Mouse (Mus musculus) lung, adult 2 months (tissue): ENCODE measurements around the gene Scnn1a. TPM values are rescaled to one million over a fixed set of nuclear protein-coding genes. Genes with fewer than 3 reads are reported as not detected.

Experiments used
- DNase-seq: peaks from one replicate; pipeline ENCODE4 v3.0.0; 2022
- H3K4me1 ChIP-seq: fragments of 200-500 bp; 2 replicates; pipeline ENCODE4 v1.6.1; 2011; ENCODE audit warnings: low read length; ENCODE audit not compliant: control insufficient read depth, insufficient read depth
- H3K4me3 ChIP-seq: fragments of 200-500 bp; replicated peaks from 2 replicates; pipeline ENCODE3; 2011; ENCODE audit warnings: low read depth, mild to moderate bottlenecking, control low read depth, low read length; ENCODE audit errors: extremely low read depth
- CTCF ChIP-seq: fragments of 200-500 bp; IDR thresholded peaks from 2 replicates; pipeline ENCODE4 v1.5.1; 2011; ENCODE audit warnings: mild to moderate bottlenecking, low read length, control low read depth; ENCODE audit not compliant: insufficient read depth
- POLR2A ChIP-seq: fragments of 200-500 bp; IDR thresholded peaks from 2 replicates; pipeline ENCODE4 v1.6.1; 2011; ENCODE audit warnings: low read depth, mild to moderate bottlenecking, control low read depth, low read length, borderline replicate concordance; ENCODE audit errors: extremely low read depth
- WGBS: fragments of 180-500 bp; shearing (Covaris S2); methylation state at CpG from one replicate; pipeline ENCODE4 v1.1.7; 2018; 5-methylcytosine and 5-hydroxymethylcytosine counted together
- polyA plus RNA-seq: library from polyadenylated mRNA; depleted of rRNA; stranded (reverse); fragments of >200 nt; gene quantifications from 2 replicates; pipeline ENCODE4 v1.2.3, GENCODE M21; 2012

Scnn1a gene
- polyA plus RNA-seq, 1 experiment = 245 TPM

DNA sequence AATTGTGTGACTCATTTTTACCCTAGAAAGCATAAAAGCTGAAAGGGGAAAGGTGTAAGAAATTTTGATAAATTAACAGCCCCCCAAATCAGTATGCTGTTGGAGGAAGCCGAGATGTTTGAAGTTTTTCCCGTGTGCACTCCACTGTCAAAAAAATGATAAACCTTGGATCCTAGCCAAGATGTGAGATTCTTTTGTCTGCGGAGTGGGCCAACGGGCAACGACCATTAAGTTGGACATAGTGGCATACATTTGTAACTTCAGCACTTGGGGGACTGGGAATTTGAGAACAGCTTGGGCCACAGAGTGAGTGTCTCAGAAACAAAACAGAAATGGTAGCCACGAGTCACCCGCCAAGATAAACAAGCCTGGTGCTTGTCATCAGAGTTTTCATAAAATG is 3.4 kb upstream of the Scnn1a start:
- WGBS = 19% methylated on average over 7 of the region's 7 CpGs
- peaks cover 19% of the 10 kb centered on the region for H3K4me1 ChIP-seq
- H3K4me3 ChIP-seq = no peak overlapping the region
- TF ChIP-seq POLR2A = no peak
- no peak for TF ChIP-seq CTCF
- no peak for DNase-seq

DNA sequence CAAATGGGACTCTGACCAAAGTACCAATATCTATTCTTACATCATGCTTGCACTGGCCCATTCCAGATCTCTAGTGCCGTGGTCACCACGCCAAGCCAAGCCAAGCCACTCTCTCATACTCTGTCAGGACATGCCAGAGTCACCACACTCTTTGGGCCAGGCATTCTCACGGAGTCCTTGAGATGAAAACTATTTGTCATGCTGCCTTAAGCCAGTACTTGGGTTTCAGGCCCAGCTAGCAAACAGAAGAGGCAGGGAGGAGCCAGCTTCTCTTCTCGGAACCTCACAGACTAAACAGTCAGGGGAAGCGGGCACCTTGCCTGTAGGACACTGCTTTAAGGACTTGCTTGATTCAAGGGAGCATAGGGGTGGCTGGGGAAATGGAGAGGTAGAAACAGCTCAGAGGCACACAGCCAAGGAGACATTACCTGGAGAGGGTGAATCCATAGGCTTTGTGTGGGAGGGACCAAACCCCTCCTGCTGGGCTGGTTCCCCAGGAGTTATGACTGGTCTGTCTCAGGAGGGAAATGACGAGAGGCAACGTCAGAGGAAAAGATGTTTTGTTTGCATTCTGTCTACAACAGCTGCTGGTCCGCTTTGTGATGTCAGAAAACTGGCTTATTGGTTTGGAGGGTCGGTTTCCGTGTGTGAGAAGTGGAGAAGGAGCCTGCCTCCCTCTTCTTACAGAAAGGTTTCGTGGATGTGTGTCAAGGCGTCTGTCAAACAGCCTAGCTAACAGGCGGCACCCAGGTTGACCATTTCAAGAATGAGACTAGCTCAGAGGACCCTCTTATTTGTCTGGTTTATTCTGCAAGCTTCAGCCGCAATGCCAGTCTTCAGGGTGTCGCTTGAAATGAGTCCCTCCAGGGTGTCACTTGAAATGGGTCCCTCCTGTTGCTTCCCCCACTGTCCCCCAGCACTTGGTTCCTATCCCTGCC is 1.2 kb upstream of the Scnn1a start:
- 39% methylated on average over 15 of the region's 15 CpGs for WGBS
- Histone ChIP-seq H3K4me3 (peak overlapping the region; percentile 20), H3K4me1 (peaks cover 9% of the 10 kb centered on the region)
- no peak for TF ChIP-seq CTCF
- peak; percentile 53; the same call in 1 of the 2 replicates for TF ChIP-seq POLR2A
- peak; percentile 74 for DNase-seq

DNA sequence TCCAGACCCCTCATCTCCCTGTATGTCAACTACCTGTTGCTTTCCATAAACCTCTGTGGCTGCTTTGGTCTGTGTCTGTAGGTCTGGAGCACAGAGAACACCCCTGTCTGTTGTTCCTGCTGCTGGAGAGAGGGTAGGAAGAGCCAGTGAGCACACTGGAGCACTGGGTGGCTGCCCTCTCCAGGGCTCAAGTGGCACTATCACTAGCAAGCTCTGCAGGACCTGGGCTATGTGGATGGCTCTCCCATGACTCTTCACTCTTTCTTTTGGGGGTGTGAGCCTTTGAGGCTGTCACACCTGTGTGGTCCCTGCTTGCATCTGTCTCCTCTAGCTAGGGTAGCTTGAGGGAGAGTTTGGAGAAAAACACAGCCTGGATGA is 551 bp upstream of the Scnn1a start:
- Histone ChIP-seq H3K4me1 (peaks cover 6% of the 10 kb centered on the region; the same call in 1 of the 2 replicates), H3K4me3 (no peak overlapping the region)
- TF ChIP-seq CTCF = no peak
- peak; percentile 21; the same call in 1 of the 2 replicates for TF ChIP-seq POLR2A
- peak; percentile 36 for DNase-seq

DNA sequence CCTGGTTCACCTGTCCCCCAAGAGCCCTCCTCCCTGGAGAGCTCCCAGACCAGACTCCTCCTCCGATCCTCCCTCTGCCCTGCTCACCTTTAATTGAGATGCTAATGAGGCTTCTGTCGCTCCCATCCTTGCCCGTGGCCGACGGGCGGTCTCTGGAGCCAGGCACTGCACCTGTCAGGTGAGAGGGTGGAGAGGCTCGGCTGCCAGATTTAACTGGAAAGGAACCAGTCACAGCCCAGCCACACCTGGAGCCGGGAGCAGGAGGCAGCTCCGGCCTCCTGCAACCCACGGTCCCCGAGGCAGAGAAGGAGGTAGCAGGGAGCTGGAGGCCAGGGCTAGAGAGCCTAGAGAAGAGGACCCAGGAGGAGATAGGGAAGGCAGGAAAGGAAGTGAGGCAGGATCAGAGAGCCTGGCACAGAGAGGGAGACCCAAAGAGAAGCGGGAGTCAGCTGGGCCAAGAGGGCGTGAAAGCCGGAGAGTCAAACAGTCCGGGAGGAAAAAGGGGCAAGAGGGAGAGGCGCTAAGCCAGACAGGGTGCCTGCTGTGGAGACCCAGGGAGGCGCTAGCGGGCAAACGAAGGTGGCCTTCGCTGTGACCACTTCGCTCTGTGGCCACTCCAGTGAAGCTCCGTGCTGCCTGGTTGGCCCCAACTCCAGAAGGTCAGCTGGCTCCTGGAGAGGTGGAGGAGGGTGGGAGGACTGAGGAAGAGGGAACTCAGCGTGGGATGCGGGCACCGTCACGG is 826 bp downstream of the Scnn1a start:
- 32% methylated on average over 26 of the region's 26 CpGs for WGBS
- TF ChIP-seq POLR2A (peak; percentile 65; the same call in 1 of the 2 replicates), CTCF (no peak)
- Histone ChIP-seq H3K4me1 (peaks cover 6% of the 10 kb centered on the region; the same call in 1 of the 2 replicates), H3K4me3 (peak overlapping the region; percentile 73)
- DNase-seq = peak; percentile 77

DNA sequence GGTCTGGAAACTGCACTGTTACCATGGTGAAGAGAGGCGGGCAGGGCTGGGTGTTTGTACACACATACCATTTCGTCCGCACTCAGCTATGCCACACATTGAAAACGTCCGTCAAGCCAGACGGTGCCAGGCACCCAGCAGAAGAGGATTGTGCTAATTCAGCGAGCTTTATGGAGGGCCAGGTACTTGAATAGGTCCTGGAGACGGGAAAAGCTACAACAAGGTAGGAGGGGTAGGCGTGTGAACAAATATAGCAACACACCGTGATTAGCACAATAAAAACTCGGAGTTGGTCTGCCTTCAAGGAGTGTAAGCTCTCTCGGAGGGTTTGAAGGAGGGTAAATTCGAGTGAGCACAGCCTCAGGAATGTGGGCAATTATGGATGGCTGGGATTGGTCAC is 2.3 kb downstream of the Scnn1a start:
- 64% methylated on average over 13 of the region's 13 CpGs for WGBS
- H3K4me3 ChIP-seq = peak overlapping the region; percentile 73

DNA sequence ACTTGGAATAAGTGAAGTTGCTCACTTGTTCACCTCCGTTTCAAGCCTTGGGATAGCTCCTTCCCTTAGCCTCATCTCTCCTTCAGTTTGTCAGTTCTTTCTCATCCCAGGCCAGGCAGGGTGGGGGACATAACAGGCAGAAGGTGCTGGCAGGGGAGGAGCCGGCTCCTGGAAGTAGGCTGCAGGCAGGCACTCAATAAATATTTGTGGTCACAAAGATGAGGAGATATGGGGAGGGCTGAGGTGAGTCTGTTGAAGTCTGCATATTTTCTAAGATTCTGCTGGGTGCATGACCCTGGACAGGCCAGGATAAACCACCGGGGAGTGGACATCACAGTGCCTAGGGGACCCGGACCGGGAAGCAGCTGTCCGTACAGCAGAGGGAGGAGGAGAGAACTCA is 3.1 kb downstream of the Scnn1a start:
- no peak for TF ChIP-seq CTCF
- no peak for TF ChIP-seq POLR2A
- H3K4me1 ChIP-seq = peaks cover 5% of the 10 kb centered on the region; the same call in 1 of the 2 replicates
- peak; percentile 33 for DNase-seq
- WGBS = 46% methylated on average over 6 of the region's 6 CpGs
- H3K4me3 ChIP-seq = peak overlapping the region; percentile 53

More for the DNA sequence above, 2.3 kb downstream of the Scnn1a start:
- peaks cover 6% of the 10 kb centered on the region; the same call in 1 of the 2 replicates for H3K4me1 ChIP-seq
- peak; percentile 59 for DNase-seq
- TF ChIP-seq CTCF = no peak
- peak; percentile 58; the same call in 1 of the 2 replicates for TF ChIP-seq POLR2A

DNA sequence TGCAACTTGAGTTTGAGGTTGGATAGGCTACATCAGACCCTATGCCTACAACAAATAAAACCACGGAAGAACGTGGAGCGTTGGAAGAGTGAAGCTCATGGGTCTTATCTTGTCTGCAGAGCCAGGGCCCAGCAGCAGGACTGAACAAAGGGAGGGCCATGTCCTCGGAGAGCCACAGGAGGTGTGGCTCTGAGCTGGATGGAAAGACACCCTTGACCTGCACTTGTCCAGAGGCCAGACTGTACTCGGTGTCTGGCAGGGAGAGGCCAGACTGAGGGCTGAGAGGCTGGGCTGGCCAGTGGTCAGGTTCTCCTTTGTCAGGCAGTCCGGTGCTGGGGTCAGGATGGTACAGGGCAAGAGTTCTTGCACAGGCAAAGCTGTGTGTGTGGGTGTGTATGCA is 4.9 kb downstream of the Scnn1a start:
- 44% methylated on average over 6 of the region's 6 CpGs for WGBS
- Histone ChIP-seq H3K4me3 (no peak overlapping the region), H3K4me1 (no peaks in the 10 kb centered on the region)
- DNase-seq = peak; percentile 35
- TF ChIP-seq POLR2A (peak; percentile 19; the same call in 1 of the 2 replicates), CTCF (no peak)

DNA sequence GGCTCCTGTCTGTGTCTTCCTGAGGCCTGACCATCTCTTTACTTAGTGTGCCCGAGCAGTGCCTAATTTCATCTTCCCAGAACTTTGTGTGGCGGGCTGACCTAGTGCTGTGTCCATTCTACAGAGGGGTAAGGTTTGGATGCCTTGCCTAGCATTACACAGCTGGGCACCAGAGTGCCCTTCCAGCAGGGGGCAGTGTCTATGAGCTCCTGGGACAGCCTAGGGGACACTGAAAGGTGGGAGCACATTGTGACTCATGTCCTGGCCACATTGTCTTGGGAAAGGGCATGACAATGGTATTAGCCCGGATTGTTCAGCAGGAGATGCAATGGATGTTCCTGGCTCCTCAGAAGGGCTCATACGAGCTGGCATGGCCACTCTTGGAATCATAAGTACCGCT is 7.8 kb downstream of the Scnn1a start:
- peak; percentile 73 for DNase-seq
- H3K4me1 ChIP-seq = no peaks in the 10 kb centered on the region
- no peak overlapping the region for H3K4me3 ChIP-seq
- TF ChIP-seq CTCF (peak; percentile 84), POLR2A (peak; percentile 13; the same call in 1 of the 2 replicates)
- WGBS = 68% methylated on average over 5 of the region's 5 CpGs

DNA sequence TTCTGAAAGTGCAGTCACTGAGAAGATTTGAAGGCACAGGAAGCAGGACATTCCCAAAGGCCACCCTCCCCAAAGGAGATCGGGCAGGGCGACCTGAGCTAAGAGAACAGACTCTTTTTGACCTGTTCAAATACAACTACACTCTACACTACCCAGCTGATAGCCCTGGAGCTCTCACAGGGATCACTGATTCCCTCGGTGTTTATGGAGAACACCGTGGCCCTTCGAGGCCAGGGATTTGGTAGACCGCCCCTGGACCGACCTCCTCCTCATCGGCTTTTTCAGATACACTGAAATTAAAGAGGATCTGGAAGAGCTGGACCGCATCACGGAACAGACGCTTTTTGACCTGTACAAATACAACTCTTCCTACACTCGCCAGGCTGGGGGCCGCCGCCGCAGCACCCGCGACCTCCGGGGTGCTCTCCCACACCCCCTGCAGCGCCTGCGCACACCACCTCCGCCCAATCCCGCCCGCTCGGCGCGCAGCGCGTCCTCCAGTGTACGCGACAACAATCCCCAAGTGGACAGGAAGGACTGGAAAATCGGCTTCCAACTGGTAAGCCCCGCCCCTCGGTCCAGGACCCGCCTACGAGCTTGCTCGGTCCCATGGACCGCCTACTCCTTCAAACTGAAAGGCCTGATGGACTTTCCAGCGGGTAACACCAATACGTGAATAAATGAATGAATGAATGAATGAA is 10.3 kb downstream of the Scnn1a start:
- DNase-seq = peak; percentile 92
- TF ChIP-seq POLR2A (peak; percentile 91; the same call in 1 of the 2 replicates), CTCF (no peak)
- Histone ChIP-seq H3K4me1 (no peaks in the 10 kb centered on the region), H3K4me3 (peak overlapping the region; percentile 13)
- WGBS = 2% methylated on average over 39 of the region's 39 CpGs
